Mouse (Mus musculus) inflammation-experienced regulatory T-cells, adult 6 months (primary cell): Measurements from ENCODE around the gene Depdc5. TPM values are rescaled to one million over a fixed set of nuclear protein-coding genes. Genes with fewer than 3 reads are reported as not detected.
A peak's percentile ranks its signal among the peaks of the same experiment; 100 is the strongest.
"Not testable (repeated sequence)": the region's sequence is repeated elsewhere in the genome, so short reads cannot be mapped to it uniquely, and the experiment has no call there.

Experiments
- ATAC-seq: one replicate; pipeline ENCODE4 v1.8.0; 2017
- polyA plus RNA-seq, 3 experiments: library from polyadenylated mRNA; unstranded; fragments of 100-300 nt; shearing (Covaris generic); gene quantifications; one replicate each; pipeline ENCODE4 v1.2.1; 2017

The Depdc5 gene
- polyA plus RNA-seq, 3 experiments from 2014 or later: 20.6 to 23.8 (median 20.7) TPM

GRCm38 (mm10) chr5:33033121-33033520 is 169.6 kb downstream of the Depdc5 start:
- ATAC-seq: peak; percentile 71

GRCm38 (mm10) chr5:33033633-33034032 is 170.1 kb downstream of the Depdc5 start:
- ATAC-seq: not testable (repeated sequence)

GRCm38 (mm10) chr5:33034100-33034499 is 170.6 kb downstream of the Depdc5 start:
- ATAC-seq: peak; percentile 57

GRCm38 (mm10) chr5:33034916-33035315 is 171.4 kb downstream of the Depdc5 start:
- no peak for ATAC-seq

- ATAC-seq: peak; percentile 69
These were observed 175.4 kb downstream of the Depdc5 start for GRCm38 (mm10) chr5:33038656-33039509.

GRCm38 (mm10) chr5:33039510-33039911 is 176.0 kb downstream of the Depdc5 start:
- ATAC-seq: peak; percentile 77

- not testable (repeated sequence) for ATAC-seq
These were observed 177.2 kb downstream of the Depdc5 start for GRCm38 (mm10) chr5:33040735-33041134.

- ATAC-seq: peak; percentile 67
These were observed 179.9 kb downstream of the Depdc5 start for GRCm38 (mm10) chr5:33043397-33043796.

Other genes with a start within 250 kb of the Depdc5 start
- gene Pisd, start 78.1 kb upstream of the Depdc5 start, polyA plus RNA-seq: 10 to 100 TPM; 39.5 to 87.1 (median 84.9) TPM
- not detected for gene Gm20671, start 36.6 kb upstream of the Depdc5 start, polyA plus RNA-seq
- gene Prr14l, start 9.4 kb upstream of the Depdc5 start, polyA plus RNA-seq: 10 to 100 TPM; 23.2 to 26.6 (median 25.8) TPM
- gene Ywhah, start 155.1 kb downstream of the Depdc5 start, polyA plus RNA-seq: 100 to 1,000 TPM; 206 to 398 (median 214) TPM
- gene Slc5a1, start 240.5 kb downstream of the Depdc5 start, polyA plus RNA-seq: not detected